Comparison of ENCODE assay signal across 8 mouse cellular contexts in the genomic region with DNA sequence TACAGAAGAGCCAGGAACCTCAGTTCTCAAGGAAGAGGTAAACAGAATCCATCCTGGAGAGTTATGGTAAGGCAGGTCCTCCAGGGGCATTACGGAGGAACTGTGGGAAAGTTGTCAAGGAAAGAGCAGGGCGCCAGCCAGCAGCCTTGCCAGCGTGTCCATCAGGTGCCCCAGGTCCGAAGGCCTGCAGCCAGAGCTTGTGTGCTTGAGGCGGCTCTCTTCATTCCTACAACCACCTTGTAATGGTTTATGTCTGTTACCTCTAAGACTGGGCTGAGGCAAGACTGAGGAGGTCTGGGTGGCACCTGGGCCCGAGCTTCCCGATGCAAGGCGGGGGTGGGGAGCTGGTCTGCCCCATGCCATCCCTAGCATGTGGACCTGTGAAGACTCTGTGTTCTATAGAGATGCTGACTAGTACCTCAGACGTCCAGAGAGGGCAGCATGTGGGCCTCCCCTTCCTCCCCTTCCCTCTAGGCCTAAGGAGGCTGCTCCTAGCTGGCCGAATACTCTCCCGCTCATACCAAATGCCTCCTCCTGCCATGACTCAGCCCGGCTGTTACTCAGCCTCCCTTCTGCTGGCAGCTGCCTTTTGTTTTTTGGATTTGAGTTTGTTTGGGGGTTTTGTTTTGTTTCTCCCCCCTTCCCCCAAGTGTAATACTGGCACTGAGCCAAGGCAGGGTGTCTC. TPM values are rescaled to one million over a fixed set of nuclear protein-coding genes. Genes with fewer than 3 reads are reported as not detected.
DNase-seq lines count a peak whose midpoint lies in the region; ATAC-seq and TF ChIP-seq lines count a peak whose summit lies in the region.
"Had no signal": no experiment of that assay in that cellular context is flagged by ENCODE, and none has a peak within 500 bp of the region (broad histone marks: within the 10 kb centered on the region; RNA-seq: fewer than 3 reads in every experiment).

No protein-coding gene starts in this region.

- peak; percentile 41 for TF ChIP-seq CTCF in lung, embryonic 14.5 days (IDR thresholded peaks at IDR 0.05; ENCODE audit: low read depth)

- no peak overlapping the region for H3K4me2 ChIP-seq in lung, embryonic 14.5 days
- no peak overlapping the region for H3K4me2 ChIP-seq in midbrain, embryonic 13.5 days (replicated peaks)

- DNase-seq in lung, embryonic 14.5 days = peak; percentile 43
- DNase-seq in lung, postnatal 25 days (ENCODE audit: low spot score) = no peak
- DNase-seq in adipocyte (ENCODE audit: low spot score) = peak; percentile 42
- DNase-seq in cerebellum, adult 9-11 months = peak; percentile 75
- DNase-seq in heart, postnatal 25 days (ENCODE audit: low spot score) = no peak

- no peaks in the 10 kb centered on the region for H3K36me3 ChIP-seq in lung, embryonic 14.5 days (ENCODE audit: insufficient read depth)
- H3K36me3 ChIP-seq in midbrain, embryonic 13.5 days = no peaks in the 10 kb centered on the region

- peaks cover 12% of the 10 kb centered on the region; the same call in 1 of the 2 replicates for H3K27me3 ChIP-seq in lung, embryonic 14.5 days (ENCODE audit: insufficient read depth, low read length)
- H3K27me3 ChIP-seq in midbrain, embryonic 13.5 days = no peaks in the 10 kb centered on the region

- H3K27ac ChIP-seq in lung, embryonic 14.5 days (ENCODE audit: low read depth) = no peak overlapping the region
- peak overlapping the region; percentile 87; the same call in 1 of the 2 replicates for H3K27ac ChIP-seq in midbrain, embryonic 13.5 days

- no peaks in the 10 kb centered on the region for H3K9me3 ChIP-seq in lung, embryonic 14.5 days (ENCODE audit: low read depth, low read length)
- 0 out of 2 replicates have a peak, but pooled peaks cover 2% of the 10 kb centered on the region for H3K9me3 ChIP-seq in midbrain, embryonic 13.5 days

- H3K4me3 ChIP-seq in lung, embryonic 14.5 days (ENCODE audit: low read depth, low read length) = no peak overlapping the region
- no peak overlapping the region for H3K4me3 ChIP-seq in midbrain, embryonic 13.5 days (replicated peaks)

- no peak overlapping the region for H3K9ac ChIP-seq in lung, embryonic 14.5 days
- H3K9ac ChIP-seq in midbrain, embryonic 13.5 days (replicated peaks) = no peak overlapping the region

- ATAC-seq in lung, embryonic 14.5 days (ENCODE audit: insufficient read depth) = peak; percentile 55; the same call in 1 of the 2 replicates
- no peak for ATAC-seq in midbrain, embryonic 13.5 days
- ATAC-seq in CD4-positive, CD25-positive, alpha-beta regulatory T cell, adult 4 months = no peak

- 57% methylated on average over 12 of the region's 12 CpGs for WGBS in lung, embryonic 14.5 days
- 63% methylated on average over 12 of the region's 12 CpGs for WGBS in midbrain, embryonic 13.5 days

- 0 out of 2 replicates have a peak, but pooled peaks cover 3% of the 10 kb centered on the region for H3K4me1 ChIP-seq in lung, embryonic 14.5 days (ENCODE audit: insufficient read depth)
- peaks cover 50% of the 10 kb centered on the region for H3K4me1 ChIP-seq in midbrain, embryonic 13.5 days (replicated peaks)

- intact Hi-C loops in heart, postnatal 25 days (cut with DNase I) = no loop called here

RNA-seq across cellular contexts. Expression of a gene that starts 25.7 kb away (rescaled TPM):
- polyA plus RNA-seq in lung, embryonic 14.5 days (2014; fragmentation: Nextera tagmentation; extraction: Ambion mirVana) = 17.4 and 17.7 TPM in 2 replicates
- 22.8 and 22.9 TPM in 2 replicates for polyA plus RNA-seq in midbrain, embryonic 13.5 days (2015; fragmentation: Nextera tagmentation; extraction: Ambion mirVana)
- total RNA-seq in heart, postnatal 25 days (2021) = 10 to 100 TPM in 1 of 2 experiments, 1 to 10 TPM in 1; 7.1 to 10.3 TPM
- polyA plus RNA-seq in CD4-positive, CD25-positive, alpha-beta regulatory T cell, adult 4 months (2017; shearing (Covaris generic)) = 10 to 100 TPM; 11.2 to 21.9 TPM

RNA-seq across cellular contexts. Expression of a gene that starts 30.7 kb away (rescaled TPM):
- polyA plus RNA-seq in lung, embryonic 14.5 days (2014; fragmentation: Nextera tagmentation; extraction: Ambion mirVana) = 1.3 and 1.4 TPM in 2 replicates
- polyA plus RNA-seq in midbrain, embryonic 13.5 days (2015; fragmentation: Nextera tagmentation; extraction: Ambion mirVana) = 7.3 and 8.6 TPM in 2 replicates
- total RNA-seq in heart, postnatal 25 days (2021) = under 1 TPM; 0.26 to 0.34 TPM
- not detected for polyA plus RNA-seq in CD4-positive, CD25-positive, alpha-beta regulatory T cell, adult 4 months (2017; shearing (Covaris generic))
- total RNA-seq: common myeloid progenitor, adult 5-6 weeks had no signal

Comparison
In these comparisons a context has a peak if more than half of its experiments do, and no peak if none do; other contexts are left out.
1. DNase-seq: peak in lung, embryonic 14.5 days (single experiment), adipocyte (single experiment) and cerebellum, adult 9-11 months (single experiment); none in lung, postnatal 25 days (single experiment) and heart, postnatal 25 days (single experiment).